Mouse (Mus musculus) central nervous system, embryonic 18 days (tissue): Measurements from ENCODE around the gene Gm6217. TPM values are rescaled to one million over a fixed set of nuclear protein-coding genes. Genes with fewer than 3 reads are reported as not detected.

Source experiments
- polyA plus RNA-seq: library from polyadenylated mRNA; depleted of rRNA; stranded (reverse); fragments of >200 nt; gene quantifications from 2 replicates; pipeline ENCODE4 v1.2.3, GENCODE M21; 2012; rRNA removed

Gene Gm6217
- polyA plus RNA-seq = not detected in 2 replicates

GRCm38 (mm10) chr1:82931326-82931725 is at the start of gene Gm6217:
Gene Gm6217, minus strand, starts transcription at chr1:82931399.

GRCm38 (mm10) chr1:82959870-82960385 is 28.7 kb upstream of the Gm6217 start, which contains the start of gene Gm47955:
Gene Gm47955, plus strand, starts transcription at chr1:82960286.

GRCm38 (mm10) chr1:82955913-82956312 is 24.7 kb upstream of the Gm6217 start, which contains the start of gene Gm7544:
Gene Gm7544, minus strand, starts transcription at chr1:82956013.

GRCm38 (mm10) chr1:82943295-82943694 is 12.1 kb upstream of the Gm6217 start, which contains the start of gene A030003K21Rik:
Gene A030003K21Rik, minus strand, starts transcription at chr1:82943388.

GRCm38 (mm10) chr1:82924650-82925049 is 6.5 kb downstream of the Gm6217 start, which contains the start of gene A030014E15Rik:
Gene A030014E15Rik, plus strand, starts transcription at chr1:82924917.

GRCm38 (mm10) chr1:82913025-82913424 is 18.2 kb downstream of the Gm6217 start, which contains the start of gene A030005L19Rik:
Gene A030005L19Rik, plus strand, starts transcription at chr1:82913325.

Other genes starting within 250 kb of the Gm6217 start
- gene Mff, start 206.5 kb downstream of the Gm6217 start, polyA plus RNA-seq = 379 and 394 TPM in 2 replicates
- not detected in 2 replicates for gene Tm4sf20, start 162.9 kb downstream of the Gm6217 start, polyA plus RNA-seq
- gene Gm47791, start 160.2 kb downstream of the Gm6217 start, polyA plus RNA-seq = not detected in 2 replicates
- 54.6 and 57.5 TPM in 2 replicates for gene Agfg1, start 91.9 kb downstream of the Gm6217 start, polyA plus RNA-seq
- gene A030005L19Rik, start 18.1 kb downstream of the Gm6217 start, polyA plus RNA-seq = 1.8 and 2.0 TPM in 2 replicates
- 0.12 and 0.18 TPM in 2 replicates for gene A030014E15Rik, start 6.5 kb downstream of the Gm6217 start, polyA plus RNA-seq
- not detected in 2 replicates for gene A030003K21Rik, start 12.0 kb upstream of the Gm6217 start, polyA plus RNA-seq
- not detected in 2 replicates for gene Gm7544, start 24.6 kb upstream of the Gm6217 start, polyA plus RNA-seq
- gene Gm47955, start 28.9 kb upstream of the Gm6217 start, polyA plus RNA-seq = not detected in 2 replicates
- gene Gm47959, start 69.1 kb upstream of the Gm6217 start, polyA plus RNA-seq = not detected in 2 replicates
- gene Slc19a3, start 107.0 kb upstream of the Gm6217 start, polyA plus RNA-seq = 2.0 TPM in 2 replicates
- gene Krtap28-10, start 111.1 kb upstream of the Gm6217 start, polyA plus RNA-seq = not detected in 2 replicates
- not detected in 2 replicates for gene Gm47969, start 113.5 kb upstream of the Gm6217 start, polyA plus RNA-seq
- gene A030005K14Rik, start 128.0 kb upstream of the Gm6217 start, polyA plus RNA-seq = not detected in 2 replicates
- not detected in 2 replicates for gene Krtap28-13, start 129.5 kb upstream of the Gm6217 start, polyA plus RNA-seq
- not detected in 2 replicates for gene Ccl20, start 185.4 kb upstream of the Gm6217 start, polyA plus RNA-seq
- gene Daw1, start 228.4 kb upstream of the Gm6217 start, polyA plus RNA-seq = 3.0 and 5.1 TPM in 2 replicates